ENCODE assay signal across 9 mouse cellular contexts in genomic region chrX:70946052-70946451, GRCm38 (mm10).
DNase-seq lines count a peak whose midpoint lies in the region; ATAC-seq lines count a peak whose summit lies in the region.
"Had no signal": no experiment of that assay in that cellular context is flagged by ENCODE, and none has a peak within 500 bp of the region (broad histone marks: within the 10 kb centered on the region; RNA-seq: fewer than 3 reads in every experiment).

No protein-coding gene starts in this region.

- 0 out of 2 replicates have a peak, but pooled peaks cover 5% of the 10 kb centered on the region for H3K4me1 ChIP-seq in midbrain, embryonic 10.5 days

- peak; percentile 1 for DNase-seq in Muller cell, postnatal 12 days (ENCODE audit: inconsistent ontology term)
- DNase-seq in embryo, embryonic 10.5 days (ENCODE audit: low spot score), result peak; percentile 37
- DNase-seq in kidney, adult 18-20 months, result peak; percentile 26
- DNase-seq in midbrain, embryonic 10.5 days (ENCODE audit: low spot score), result peak; percentile 11
- no peak for DNase-seq in left cerebral cortex, adult 9 months (ENCODE audit: low spot score in 2 of 2)
- no peak for DNase-seq in cerebellum, postnatal 36 days
- DNase-seq in cerebellum, adult 11-12 months, result no peak
- DNase-seq: heart, adult 18-20 months had no signal

- H3K36me3 ChIP-seq in midbrain, embryonic 10.5 days, result no peaks in the 10 kb centered on the region

- H3K9me3 ChIP-seq in midbrain, embryonic 10.5 days (replicated peaks), result no peaks in the 10 kb centered on the region

- 55% methylated on average over 8 of the region's 8 CpGs for WGBS in midbrain, embryonic 10.5 days

- H3K4me3 ChIP-seq in midbrain, embryonic 10.5 days, result no peak overlapping the region

- peaks cover 8% of the 10 kb centered on the region; the same call in 1 of the 2 replicates for H3K27me3 ChIP-seq in midbrain, embryonic 10.5 days (ENCODE audit: low read depth, poor library complexity, severe bottlenecking)

- no peak for ATAC-seq in cerebellum, adult (ENCODE audit: insufficient number of reproducible peaks, low FRiP score, low TSS enrichment)

- no peak overlapping the region for H3K27ac ChIP-seq in midbrain, embryonic 10.5 days (replicated peaks)

Comparison
In these comparisons a context has a peak if more than half of its experiments do, and no peak if none do; other contexts are left out.
1. DNase-seq: peak in Muller cell, postnatal 12 days (single experiment), embryo, embryonic 10.5 days (single experiment), kidney, adult 18-20 months (single experiment) and midbrain, embryonic 10.5 days (single experiment); none in left cerebral cortex, adult 9 months (0 of 2), cerebellum, postnatal 36 days (0 of 2) and cerebellum, adult 11-12 months (single experiment).